Mouse (Mus musculus): ENCODE measurements around the gene Gm5483. TPM values are rescaled to one million over a fixed set of nuclear protein-coding genes. Genes with fewer than 3 reads are reported as not detected.
"Not testable (repeated sequence)": the region's sequence is repeated elsewhere in the genome, so short reads cannot be mapped to it uniquely, and the experiment has no call there.

Gm5483 gene
- total and polyA plus RNA-seq, 3 experiments = 0.05 TPM; not detected in 2

GRCm38 (mm10) chr16:36203846-36204245, 19.8 kb downstream of the Gm5483 start:
- no peak for ATAC-seq (ENCODE audit: extremely low read depth, insufficient number of reproducible peaks, low FRiP score, poor library complexity, severe bottlenecking)
- no peaks in the 10 kb centered on the region for H3K9me3 ChIP-seq (replicated peaks)
- no peaks in the 10 kb centered on the region for H3K4me1 ChIP-seq (ENCODE audit: insufficient read depth, low read depth, low read length)
- H3K27me3 ChIP-seq (ENCODE audit: insufficient read depth, low read length) = no peaks in the 10 kb centered on the region; the same call in 1 of the 2 replicates
- H3K36me3 ChIP-seq (replicated peaks) = no peaks in the 10 kb centered on the region
- DNase-seq (ENCODE audit: low spot score) = no peak
- no peak overlapping the region for H3K4me3 ChIP-seq (ENCODE audit: low read depth, low read length)
- TF ChIP-seq GATA2 (IDR thresholded peaks at IDR 0.05; ENCODE audit: borderline replicate concordance, low read depth, low read length) = no peak
- TF ChIP-seq GATA1 (IDR thresholded peaks at IDR 0.05; ENCODE audit: borderline replicate concordance, low read length) = no peak
- no peak for TF ChIP-seq CTCF (IDR thresholded peaks at IDR 0.05; ENCODE audit: low read depth, low read length)
- TF ChIP-seq TAL1 (conservative IDR thresholded peaks at IDR 0.05; ENCODE audit: low read depth, low read length) = no peak
- no peak for TF ChIP-seq POLR2AphosphoS5 (IDR thresholded peaks at IDR 0.05; ENCODE audit: insufficient replicate concordance, low read depth, low read length)

GRCm38 (mm10) chr16:36205684-36206083, 21.7 kb downstream of the Gm5483 start:
- H3K9me3 ChIP-seq (replicated peaks); H3K4me3 ChIP-seq (ENCODE audit: low read depth, low read length); H3K27me3 ChIP-seq (ENCODE audit: insufficient read depth, low read length); H3K36me3 ChIP-seq (replicated peaks); H3K4me1 ChIP-seq (ENCODE audit: insufficient read depth, low read depth, low read length); ATAC-seq (ENCODE audit: extremely low read depth, insufficient number of reproducible peaks, low FRiP score, poor library complexity, severe bottlenecking); DNase-seq (ENCODE audit: low spot score): not testable (repeated sequence)

GRCm38 (mm10) chr16:36209967-36210453, 26.0 kb downstream of the Gm5483 start, which contains the start of gene Gm5416:
Gm5416 (plus strand) TSS chr16:36210403.
- peaks cover 3% of the 10 kb centered on the region; the same call in 1 of the 2 replicates for H3K27me3 ChIP-seq (ENCODE audit: insufficient read depth, low read length)
- no peaks in the 10 kb centered on the region for H3K4me1 ChIP-seq (ENCODE audit: insufficient read depth, low read depth, low read length)
- H3K36me3 ChIP-seq (replicated peaks) = no peaks in the 10 kb centered on the region
- ATAC-seq (ENCODE audit: extremely low read depth, insufficient number of reproducible peaks, low FRiP score, poor library complexity, severe bottlenecking) (no peak), DNase-seq (ENCODE audit: low spot score) (no peak)
- no peak for TF ChIP-seq POLR2AphosphoS5 (IDR thresholded peaks at IDR 0.05; ENCODE audit: insufficient replicate concordance, low read depth, low read length)
- TF ChIP-seq GATA2 (IDR thresholded peaks at IDR 0.05; ENCODE audit: borderline replicate concordance, low read depth, low read length) = no peak
- no peak for TF ChIP-seq TAL1 (conservative IDR thresholded peaks at IDR 0.05; ENCODE audit: low read depth, low read length)
- no peak for TF ChIP-seq CTCF (IDR thresholded peaks at IDR 0.05; ENCODE audit: low read depth, low read length)
- no peak for TF ChIP-seq GATA1 (IDR thresholded peaks at IDR 0.05; ENCODE audit: borderline replicate concordance, low read length)
- no peak within 1 kb of the TSS for H3K4me3 ChIP-seq (ENCODE audit: low read depth, low read length)
- no peaks in the 10 kb centered on the region for H3K9me3 ChIP-seq (replicated peaks)

GRCm38 (mm10) chr16:36221168-36221567, 37.2 kb downstream of the Gm5483 start, which contains the start of gene 2010005H15Rik:
2010005H15Rik (plus strand) TSS chr16:36221468.
- not testable (repeated sequence) for ATAC-seq (ENCODE audit: extremely low read depth, insufficient number of reproducible peaks, low FRiP score, poor library complexity, severe bottlenecking); H3K4me3 ChIP-seq (ENCODE audit: low read depth, low read length); DNase-seq (ENCODE audit: low spot score)

More at GRCm38 (mm10) chr16:36221168-36221567, 37.2 kb downstream of the Gm5483 start, which contains the start of gene 2010005H15Rik:
- H3K9me3 ChIP-seq (replicated peaks); H3K27me3 ChIP-seq (ENCODE audit: insufficient read depth, low read length); H3K4me1 ChIP-seq (ENCODE audit: insufficient read depth, low read depth, low read length); H3K36me3 ChIP-seq (replicated peaks): not testable (repeated sequence)

Other genes with a start within 250 kb of the Gm5483 start
- 13.5 and 15.2 TPM in 2 replicates for gene Parp9, start 245.7 kb upstream of the Gm5483 start, total RNA-seq (2014; fragmentation: Nextera tagmentation)
- 32.8 and 36.4 TPM in 2 replicates for gene Parp9, start 245.7 kb upstream of the Gm5483 start, total RNA-seq (2017)
- 1.6 and 2.1 TPM in 2 replicates for gene Parp9, start 245.7 kb upstream of the Gm5483 start, polyA plus RNA-seq (2012)
- 15.2 and 15.4 TPM in 2 replicates for gene Dtx3l, start 245.1 kb upstream of the Gm5483 start, total RNA-seq (2014; fragmentation: Nextera tagmentation)
- 13.0 and 17.5 TPM in 2 replicates for gene Dtx3l, start 245.1 kb upstream of the Gm5483 start, total RNA-seq (2017)
- gene Dtx3l, start 245.1 kb upstream of the Gm5483 start, polyA plus RNA-seq (2012) = 2.1 and 3.5 TPM in 2 replicates
- gene Kpna1, start 205.5 kb upstream of the Gm5483 start, total RNA-seq (2014; fragmentation: Nextera tagmentation) = 70.1 and 85.2 TPM in 2 replicates
- gene Kpna1, start 205.5 kb upstream of the Gm5483 start, total RNA-seq (2017) = 49.2 and 53.7 TPM in 2 replicates
- gene Kpna1, start 205.5 kb upstream of the Gm5483 start, polyA plus RNA-seq (2012) = 51.4 and 54.1 TPM in 2 replicates
- gene Wdr5b, start 143.0 kb upstream of the Gm5483 start, total RNA-seq (2014; fragmentation: Nextera tagmentation) = 3.5 and 7.1 TPM in 2 replicates
- 6.9 and 8.1 TPM in 2 replicates for gene Wdr5b, start 143.0 kb upstream of the Gm5483 start, total RNA-seq (2017)
- gene Wdr5b, start 143.0 kb upstream of the Gm5483 start, polyA plus RNA-seq (2012) = 0.19 and 0.50 TPM in 2 replicates
- gene Fam162a, start 112.6 kb upstream of the Gm5483 start, total RNA-seq (2014; fragmentation: Nextera tagmentation) = 136 and 143 TPM in 2 replicates
- gene Fam162a, start 112.6 kb upstream of the Gm5483 start, total RNA-seq (2017) = 266 and 272 TPM in 2 replicates
- gene Fam162a, start 112.6 kb upstream of the Gm5483 start, polyA plus RNA-seq (2012) = 262 and 411 TPM in 2 replicates
- 71.8 and 93.8 TPM in 2 replicates for gene Ccdc58, start 112.5 kb upstream of the Gm5483 start, total RNA-seq (2014; fragmentation: Nextera tagmentation)
- 148 and 250 TPM in 2 replicates for gene Ccdc58, start 112.5 kb upstream of the Gm5483 start, total RNA-seq (2017)
- 4.0 and 6.3 TPM in 2 replicates for gene Ccdc58, start 112.5 kb upstream of the Gm5483 start, polyA plus RNA-seq (2012)
- gene Csta1, start 53.0 kb upstream of the Gm5483 start, total RNA-seq (2014; fragmentation: Nextera tagmentation) = not detected in 2 replicates
- gene Csta1, start 53.0 kb upstream of the Gm5483 start, total RNA-seq (2017) = 0.12 and 0.16 TPM in 2 replicates
- gene Csta1, start 53.0 kb upstream of the Gm5483 start, polyA plus RNA-seq (2012) = not detected in 2 replicates
- not detected in 2 replicates for gene Stfa2l1, start 27.4 kb upstream of the Gm5483 start, total RNA-seq (2014; fragmentation: Nextera tagmentation)
- gene Stfa2l1, start 27.4 kb upstream of the Gm5483 start, total RNA-seq (2017) = not detected in 2 replicates
- gene Stfa2l1, start 27.4 kb upstream of the Gm5483 start, polyA plus RNA-seq (2012) = not detected in 2 replicates
- gene Gm5416, start 26.2 kb downstream of the Gm5483 start, total RNA-seq (2014; fragmentation: Nextera tagmentation) = not detected in 2 replicates
- gene Gm5416, start 26.2 kb downstream of the Gm5483 start, total RNA-seq (2017) = not detected in 2 replicates
- not detected in 2 replicates for gene Gm5416, start 26.2 kb downstream of the Gm5483 start, polyA plus RNA-seq (2012)
- gene 2010005H15Rik, start 37.3 kb downstream of the Gm5483 start, total RNA-seq (2014; fragmentation: Nextera tagmentation) = not detected in 2 replicates
- gene 2010005H15Rik, start 37.3 kb downstream of the Gm5483 start, total RNA-seq (2017) = not detected in 2 replicates
- gene 2010005H15Rik, start 37.3 kb downstream of the Gm5483 start, polyA plus RNA-seq (2012) = not detected in 2 replicates
- gene Stfa1, start 92.7 kb downstream of the Gm5483 start, total RNA-seq (2014; fragmentation: Nextera tagmentation) = not detected in 2 replicates
- gene Stfa1, start 92.7 kb downstream of the Gm5483 start, total RNA-seq (2017) = not detected in 2 replicates
- not detected in 2 replicates for gene Stfa1, start 92.7 kb downstream of the Gm5483 start, polyA plus RNA-seq (2012)
- not detected in 2 replicates for gene BC117090, start 150.1 kb downstream of the Gm5483 start, total RNA-seq (2014; fragmentation: Nextera tagmentation)
- not detected in 2 replicates for gene BC117090, start 150.1 kb downstream of the Gm5483 start, total RNA-seq (2017)
- gene BC117090, start 150.1 kb downstream of the Gm5483 start, polyA plus RNA-seq (2012) = not detected in 2 replicates
- not detected in 2 replicates for gene BC100530, start 183.5 kb downstream of the Gm5483 start, total RNA-seq (2014; fragmentation: Nextera tagmentation)
- not detected in 2 replicates for gene BC100530, start 183.5 kb downstream of the Gm5483 start, total RNA-seq (2017)
- gene BC100530, start 183.5 kb downstream of the Gm5483 start, polyA plus RNA-seq (2012) = not detected in 2 replicates
- not detected in 2 replicates for gene Stfa2, start 224.2 kb downstream of the Gm5483 start, total RNA-seq (2014; fragmentation: Nextera tagmentation)
- gene Stfa2, start 224.2 kb downstream of the Gm5483 start, total RNA-seq (2017) = not detected in 2 replicates
- not detected in 2 replicates for gene Stfa2, start 224.2 kb downstream of the Gm5483 start, polyA plus RNA-seq (2012)

All from G1E (cell line).